Mouse (Mus musculus): ENCODE measurements around the gene Mrpl37. TPM values are rescaled to one million over a fixed set of nuclear protein-coding genes. Genes with fewer than 3 reads are reported as not detected.

The Mrpl37 gene
- polyA plus RNA-seq, 1 experiment from 2014 or later, result 90.9 TPM

DNA sequence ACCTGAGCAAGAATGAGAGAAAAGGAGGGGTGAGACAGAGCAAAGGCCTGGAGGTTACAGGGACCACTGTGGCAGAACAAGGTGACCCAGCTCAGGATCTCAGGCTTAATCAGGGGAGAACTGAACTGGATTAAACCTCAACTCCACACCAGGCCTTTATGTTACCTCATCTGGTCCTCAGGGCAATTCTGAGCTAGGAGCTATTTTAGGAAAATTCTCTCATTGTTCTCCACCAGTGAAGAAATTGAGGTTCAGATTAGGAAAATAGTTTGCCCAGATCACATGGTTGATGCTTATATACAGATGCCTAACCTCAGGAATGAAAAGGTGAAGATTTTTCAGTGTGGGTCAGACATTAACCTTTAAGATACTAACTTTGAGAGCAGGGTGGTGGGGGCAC is 13.0 kb upstream of the Mrpl37 start:
- H3K9me3 ChIP-seq (ENCODE audit: control insufficient read depth, low read length), result no peaks in the 10 kb centered on the region
- ATAC-seq (ENCODE audit: low read depth), result no peak

DNA sequence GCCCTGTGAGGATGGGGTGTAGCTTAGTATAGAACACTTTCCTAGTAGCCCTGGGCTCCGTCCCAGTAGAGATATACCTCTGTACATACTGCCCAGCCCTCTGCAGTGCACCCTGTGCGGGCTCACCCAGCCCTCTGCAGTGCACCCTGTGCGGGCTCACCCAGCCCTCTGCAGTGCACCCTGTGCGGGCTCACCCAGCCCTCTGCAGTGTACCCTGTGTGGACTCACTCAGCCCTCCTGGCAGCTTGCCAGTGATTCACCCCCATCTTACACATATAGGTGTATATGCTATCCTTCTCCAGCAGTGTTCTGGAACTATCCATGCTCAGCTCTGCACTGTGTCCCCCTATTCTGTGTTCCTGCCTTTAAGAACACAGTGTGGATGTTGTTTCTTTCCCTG is 12.2 kb upstream of the Mrpl37 start:
- ATAC-seq (ENCODE audit: low read depth), result no peak

More for the DNA sequence above, 13.0 kb upstream of the Mrpl37 start:
- H3K9ac ChIP-seq (replicated peaks; ENCODE audit: low read depth, low read length), result no peak overlapping the region
- no peaks in the 10 kb centered on the region for H3K36me3 ChIP-seq (ENCODE audit: control insufficient read depth, insufficient read depth, low read length)
- no peak overlapping the region for H3K4me2 ChIP-seq (ENCODE audit: low read depth, low read length)
- H3K4me1 ChIP-seq (ENCODE audit: control insufficient read depth, insufficient read depth, low read length), result peaks cover 5% of the 10 kb centered on the region; the same call in 1 of the 2 replicates
- H3K27ac ChIP-seq (ENCODE audit: low read depth, low read length), result no peak overlapping the region
- no peak overlapping the region for H3K4me3 ChIP-seq (ENCODE audit: low read depth, low read length)
- H3K27me3 ChIP-seq (ENCODE audit: control insufficient read depth, insufficient read depth, low read length), result no peaks in the 10 kb centered on the region

DNA sequence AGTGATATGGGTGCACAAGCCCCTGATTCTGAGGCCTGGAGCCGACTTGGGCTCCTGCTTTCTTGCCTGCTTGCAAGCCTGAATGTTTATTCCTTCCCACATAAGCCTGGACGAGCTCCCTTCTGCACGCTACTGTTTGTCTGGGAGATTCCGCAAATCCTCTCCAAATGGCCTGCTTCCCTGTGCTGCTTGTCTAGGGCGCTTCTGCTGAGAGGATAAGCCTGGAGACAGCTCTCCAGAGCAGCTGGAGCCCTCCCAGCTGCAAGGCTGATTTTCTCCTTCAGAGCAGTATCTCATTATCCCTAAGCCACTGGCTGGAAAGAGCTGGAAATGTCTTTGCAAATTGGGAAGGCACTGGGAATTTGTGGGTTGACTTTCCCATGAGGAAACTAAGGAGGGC is 8.8 kb upstream of the Mrpl37 start:
- no peak overlapping the region for H3K9ac ChIP-seq (replicated peaks; ENCODE audit: low read depth, low read length)
- 84% methylated on average over 5 of the region's 5 CpGs for WGBS
- H3K4me3 ChIP-seq (ENCODE audit: low read depth, low read length), result no peak overlapping the region
- H3K36me3 ChIP-seq (ENCODE audit: control insufficient read depth, insufficient read depth, low read length), result no peaks in the 10 kb centered on the region
- H3K9me3 ChIP-seq (ENCODE audit: control insufficient read depth, low read length), result no peaks in the 10 kb centered on the region
- no peak overlapping the region for H3K27ac ChIP-seq (ENCODE audit: low read depth, low read length)
- no peaks in the 10 kb centered on the region for H3K27me3 ChIP-seq (ENCODE audit: control insufficient read depth, insufficient read depth, low read length)
- no peak overlapping the region for H3K4me2 ChIP-seq (ENCODE audit: low read depth, low read length)
- H3K4me1 ChIP-seq (ENCODE audit: control insufficient read depth, insufficient read depth, low read length), result no peaks in the 10 kb centered on the region
- ATAC-seq (ENCODE audit: low read depth), result no peak

More for the DNA sequence above, 12.2 kb upstream of the Mrpl37 start:
- no peaks in the 10 kb centered on the region for H3K27me3 ChIP-seq (ENCODE audit: control insufficient read depth, insufficient read depth, low read length)
- WGBS, result 92% methylated on average over 4 of the region's 4 CpGs
- H3K4me2 ChIP-seq (ENCODE audit: low read depth, low read length), result no peak overlapping the region
- no peaks in the 10 kb centered on the region for H3K36me3 ChIP-seq (ENCODE audit: control insufficient read depth, insufficient read depth, low read length)
- H3K4me1 ChIP-seq (ENCODE audit: control insufficient read depth, insufficient read depth, low read length), result no peaks in the 10 kb centered on the region
- H3K4me3 ChIP-seq (ENCODE audit: low read depth, low read length), result no peak overlapping the region
- no peaks in the 10 kb centered on the region for H3K9me3 ChIP-seq (ENCODE audit: control insufficient read depth, low read length)
- H3K27ac ChIP-seq (ENCODE audit: low read depth, low read length), result no peak overlapping the region
- no peak overlapping the region for H3K9ac ChIP-seq (replicated peaks; ENCODE audit: low read depth, low read length)

DNA sequence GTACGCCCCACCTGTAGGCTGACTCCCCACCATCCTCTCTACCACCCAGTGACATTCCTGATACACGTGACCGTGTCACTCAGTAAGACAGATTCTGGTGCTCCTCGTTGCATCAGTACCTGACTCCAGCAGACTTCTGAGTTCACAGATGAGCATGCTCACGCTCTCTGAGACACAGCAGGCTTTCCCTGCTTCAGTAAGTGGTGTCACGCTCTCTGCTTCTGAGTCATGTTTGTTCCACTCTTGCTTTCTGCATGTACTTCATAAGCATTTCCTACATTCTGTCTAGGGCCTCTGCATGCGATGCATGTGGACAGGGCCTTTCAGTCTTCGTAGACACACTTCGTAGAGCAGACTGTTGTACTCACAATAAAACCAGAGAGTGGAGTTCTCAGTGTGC is 5.7 kb upstream of the Mrpl37 start:
- H3K9ac ChIP-seq (replicated peaks; ENCODE audit: low read depth, low read length), result no peak overlapping the region
- no peak for ATAC-seq (ENCODE audit: low read depth)
- 90% methylated on average over 9 of the region's 9 CpGs for WGBS

DNA sequence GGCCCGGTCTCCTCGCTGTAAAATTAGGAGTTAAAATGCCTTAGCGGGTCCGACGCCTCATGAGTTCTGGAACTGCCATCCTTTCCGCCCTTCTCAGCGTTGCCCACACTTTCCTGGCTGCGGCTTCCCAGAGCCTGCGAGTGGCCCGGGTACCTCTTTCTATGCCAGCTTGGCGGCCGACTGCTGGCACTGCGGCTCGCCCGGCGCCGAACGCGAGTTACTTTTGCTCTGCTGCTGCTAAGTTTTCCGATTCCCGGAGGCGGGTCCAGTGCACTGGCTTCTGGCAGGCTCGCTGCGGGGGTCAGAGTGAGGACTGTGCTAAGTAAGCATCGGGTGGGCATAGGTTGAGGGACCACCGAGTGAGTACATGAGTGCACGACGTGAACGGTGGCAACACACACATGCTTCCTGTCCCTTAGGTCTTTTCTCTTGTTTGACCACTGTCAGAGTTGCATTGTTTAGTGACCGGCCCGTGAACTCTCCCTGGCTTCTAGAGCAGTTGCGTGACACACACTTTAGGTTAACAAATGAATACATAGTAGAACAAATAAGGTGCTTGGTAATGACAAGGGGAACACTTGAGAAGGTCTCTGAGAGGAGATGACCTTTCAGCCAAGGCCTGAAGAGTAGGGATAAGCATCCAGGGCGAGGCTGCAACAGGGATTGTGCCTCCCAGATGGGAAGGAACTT is 628 bp upstream of the Mrpl37 start:
- Histone ChIP-seq H3K9ac (replicated peaks; ENCODE audit: low read depth, low read length) (peak overlapping the region; percentile 44), H3K4me1 (ENCODE audit: control insufficient read depth, insufficient read depth, low read length) (peaks cover 12% of the 10 kb centered on the region), H3K36me3 (ENCODE audit: control insufficient read depth, insufficient read depth, low read length) (peaks cover 3% of the 10 kb centered on the region; the same call in 1 of the 2 replicates), H3K4me2 (ENCODE audit: low read depth, low read length) (peak overlapping the region; percentile 94), H3K9me3 (ENCODE audit: control insufficient read depth, low read length) (no peaks in the 10 kb centered on the region), H3K27ac (ENCODE audit: low read depth, low read length) (no peak overlapping the region), H3K27me3 (ENCODE audit: control insufficient read depth, insufficient read depth, low read length) (no peaks in the 10 kb centered on the region; the same call in 1 of the 2 replicates), H3K4me3 (ENCODE audit: low read depth, low read length) (peak overlapping the region; percentile 77)
- 2% methylated on average over 33 of the region's 33 CpGs for WGBS
- ATAC-seq (ENCODE audit: low read depth), result peak; percentile 41

More for the DNA sequence above, 5.7 kb upstream of the Mrpl37 start:
- Histone ChIP-seq H3K4me2 (ENCODE audit: low read depth, low read length) (no peak overlapping the region), H3K4me1 (ENCODE audit: control insufficient read depth, insufficient read depth, low read length) (peaks cover 3% of the 10 kb centered on the region; the same call in 1 of the 2 replicates), H3K27ac (ENCODE audit: low read depth, low read length) (no peak overlapping the region), H3K36me3 (ENCODE audit: control insufficient read depth, insufficient read depth, low read length) (no peaks in the 10 kb centered on the region), H3K9me3 (ENCODE audit: control insufficient read depth, low read length) (no peaks in the 10 kb centered on the region), H3K27me3 (ENCODE audit: control insufficient read depth, insufficient read depth, low read length) (no peaks in the 10 kb centered on the region), H3K4me3 (ENCODE audit: low read depth, low read length) (no peak overlapping the region)

DNA sequence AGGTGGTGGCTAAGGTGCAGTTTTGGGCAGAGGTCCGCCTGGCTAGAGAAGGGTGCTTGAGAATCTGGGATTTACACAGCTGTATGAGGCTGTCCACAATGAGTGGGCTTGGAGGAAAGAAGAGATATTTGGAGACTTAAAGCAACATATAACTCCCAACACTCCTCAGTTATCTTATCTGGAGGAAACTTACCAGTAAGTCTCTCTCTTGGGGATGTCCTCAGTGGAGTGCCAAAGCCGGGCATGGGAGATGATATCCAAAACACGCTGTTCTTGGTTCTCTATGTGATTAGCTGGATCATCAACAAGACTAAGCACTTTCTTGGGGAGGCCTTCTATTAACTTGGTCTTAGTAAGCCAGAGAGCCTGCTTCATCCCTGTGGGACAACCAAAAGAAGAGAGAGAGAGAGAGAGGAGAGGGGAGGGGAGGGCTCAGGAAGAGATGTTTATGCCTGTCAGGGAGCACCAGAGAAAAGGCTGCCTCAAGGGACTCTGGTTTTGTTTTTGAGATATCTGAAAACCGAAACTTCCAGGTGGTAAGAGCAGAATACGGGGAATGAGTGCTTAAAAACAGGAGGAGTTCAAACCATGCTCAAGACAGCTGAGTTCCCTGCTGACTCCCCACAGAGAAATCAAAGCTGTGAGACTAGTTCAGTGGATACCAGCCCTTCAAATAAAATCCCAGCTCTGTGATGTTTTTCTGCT is 2.1 kb downstream of the Mrpl37 start:
- ATAC-seq (ENCODE audit: low read depth), result no peak
- Histone ChIP-seq H3K36me3 (ENCODE audit: control insufficient read depth, insufficient read depth, low read length) (peaks cover 15% of the 10 kb centered on the region; the same call in 1 of the 2 replicates), H3K4me2 (ENCODE audit: low read depth, low read length) (no peak overlapping the region), H3K9ac (replicated peaks; ENCODE audit: low read depth, low read length) (no peak overlapping the region), H3K4me1 (ENCODE audit: control insufficient read depth, insufficient read depth, low read length) (peaks cover 12% of the 10 kb centered on the region), H3K27ac (ENCODE audit: low read depth, low read length) (no peak overlapping the region), H3K4me3 (ENCODE audit: low read depth, low read length) (no peak overlapping the region), H3K9me3 (ENCODE audit: control insufficient read depth, low read length) (no peaks in the 10 kb centered on the region), H3K27me3 (ENCODE audit: control insufficient read depth, insufficient read depth, low read length) (no peaks in the 10 kb centered on the region; the same call in 1 of the 2 replicates)
- WGBS, result 92% methylated on average over 5 of the region's 5 CpGs

DNA sequence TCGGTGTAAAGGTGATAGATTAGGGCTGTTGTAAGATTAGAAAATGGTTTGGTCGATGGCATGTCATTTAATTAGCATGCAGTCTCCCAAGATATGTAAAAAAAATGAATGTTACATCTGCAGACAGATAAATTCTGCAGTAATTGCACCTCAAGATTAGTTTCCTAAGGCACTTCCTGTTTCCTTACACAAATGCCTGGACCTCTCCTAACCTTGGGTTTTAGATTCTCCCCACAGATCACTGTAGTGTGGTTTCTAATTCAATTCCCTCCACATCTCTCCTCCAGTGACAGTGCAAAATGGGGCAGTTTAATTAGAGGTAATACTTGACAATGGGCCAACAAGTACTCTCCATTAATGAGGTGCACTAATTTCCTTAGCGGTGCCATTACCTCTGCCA is 3.5 kb downstream of the Mrpl37 start:
- no peak overlapping the region for H3K27ac ChIP-seq (ENCODE audit: low read depth, low read length)
- no peaks in the 10 kb centered on the region for H3K9me3 ChIP-seq (ENCODE audit: control insufficient read depth, low read length)
- no peak overlapping the region for H3K9ac ChIP-seq (replicated peaks; ENCODE audit: low read depth, low read length)
- H3K36me3 ChIP-seq (ENCODE audit: control insufficient read depth, insufficient read depth, low read length), result peaks cover 22% of the 10 kb centered on the region; the same call in 1 of the 2 replicates
- no peak overlapping the region for H3K4me2 ChIP-seq (ENCODE audit: low read depth, low read length)
- no peaks in the 10 kb centered on the region; the same call in 1 of the 2 replicates for H3K27me3 ChIP-seq (ENCODE audit: control insufficient read depth, insufficient read depth, low read length)
- peaks cover 12% of the 10 kb centered on the region for H3K4me1 ChIP-seq (ENCODE audit: control insufficient read depth, insufficient read depth, low read length)
- WGBS, result 92% methylated on average over 3 of the region's 3 CpGs
- no peak for ATAC-seq (ENCODE audit: low read depth)
- no peak overlapping the region for H3K4me3 ChIP-seq (ENCODE audit: low read depth, low read length)

DNA sequence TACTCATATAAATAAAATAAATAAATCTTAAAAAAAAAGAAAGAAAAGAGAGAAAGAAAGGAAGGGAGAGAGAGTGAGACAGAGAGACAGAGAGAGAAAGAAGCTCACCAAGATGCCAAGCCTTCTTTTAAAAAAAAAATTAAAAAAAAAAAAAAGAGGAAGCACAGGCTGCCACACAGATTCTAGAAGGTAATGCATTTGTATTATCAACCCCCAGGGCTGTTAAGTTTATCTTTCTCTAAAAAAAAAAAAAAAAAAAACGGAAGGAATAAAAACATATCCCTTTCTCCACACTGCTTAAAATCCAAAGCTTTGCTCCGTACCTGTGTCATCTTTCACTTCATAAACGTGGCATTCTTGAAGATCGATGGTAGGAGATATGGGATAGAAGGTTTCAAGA is 5.1 kb downstream of the Mrpl37 start:
- no peak overlapping the region for H3K4me2 ChIP-seq (ENCODE audit: low read depth, low read length)
- no peaks in the 10 kb centered on the region; the same call in 1 of the 2 replicates for H3K27me3 ChIP-seq (ENCODE audit: control insufficient read depth, insufficient read depth, low read length)
- no peak overlapping the region for H3K4me3 ChIP-seq (ENCODE audit: low read depth, low read length)
- no peak for ATAC-seq (ENCODE audit: low read depth)
- H3K27ac ChIP-seq (ENCODE audit: low read depth, low read length), result no peak overlapping the region
- H3K9me3 ChIP-seq (ENCODE audit: control insufficient read depth, low read length), result no peaks in the 10 kb centered on the region
- WGBS, result 90% methylated on average over 4 of the region's 4 CpGs
- H3K9ac ChIP-seq (replicated peaks; ENCODE audit: low read depth, low read length), result no peak overlapping the region
- H3K4me1 ChIP-seq (ENCODE audit: control insufficient read depth, insufficient read depth, low read length), result peaks cover 6% of the 10 kb centered on the region
- H3K36me3 ChIP-seq (ENCODE audit: control insufficient read depth, insufficient read depth, low read length), result peaks cover 27% of the 10 kb centered on the region; the same call in 1 of the 2 replicates

DNA sequence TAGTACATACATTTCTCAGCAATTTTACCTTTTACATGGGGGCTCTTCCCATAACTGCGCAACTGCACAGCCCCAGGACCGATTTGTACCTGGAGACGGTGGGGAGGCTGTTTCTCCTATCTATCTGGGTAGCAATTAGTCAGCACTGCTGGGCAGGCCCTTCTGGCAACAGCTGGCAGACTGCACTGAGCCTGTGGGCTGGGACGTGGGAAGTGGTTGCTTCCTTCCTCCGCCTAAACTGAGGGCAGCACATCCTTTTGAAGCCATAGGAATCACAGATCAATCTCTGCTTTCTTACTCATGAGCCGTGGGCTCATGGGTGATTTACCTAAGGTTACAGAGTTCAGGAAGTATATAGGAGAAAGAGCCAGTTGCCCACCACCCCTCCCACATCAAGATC is 7.9 kb downstream of the Mrpl37 start:
- no peak overlapping the region for H3K27ac ChIP-seq (ENCODE audit: low read depth, low read length)
- no peaks in the 10 kb centered on the region for H3K9me3 ChIP-seq (ENCODE audit: control insufficient read depth, low read length)
- H3K4me1 ChIP-seq (ENCODE audit: control insufficient read depth, insufficient read depth, low read length), result no peaks in the 10 kb centered on the region
- ATAC-seq (ENCODE audit: low read depth), result no peak
- no peak overlapping the region for H3K9ac ChIP-seq (replicated peaks; ENCODE audit: low read depth, low read length)
- no peak overlapping the region for H3K4me2 ChIP-seq (ENCODE audit: low read depth, low read length)
- 92% methylated on average over 6 of the region's 6 CpGs for WGBS
- peaks cover 27% of the 10 kb centered on the region; the same call in 1 of the 2 replicates for H3K36me3 ChIP-seq (ENCODE audit: control insufficient read depth, insufficient read depth, low read length)
- no peaks in the 10 kb centered on the region for H3K27me3 ChIP-seq (ENCODE audit: control insufficient read depth, insufficient read depth, low read length)
- no peak overlapping the region for H3K4me3 ChIP-seq (ENCODE audit: low read depth, low read length)

All from neural tube, embryonic 14.5 days (tissue).